Mouse (Mus musculus) heart, embryonic 15.5 days (tissue): Measurements from ENCODE around the gene Serf2. TPM values are rescaled to one million over a fixed set of nuclear protein-coding genes. Genes with fewer than 3 reads are reported as not detected.

ENCODE experiments used
- ATAC-seq: fragments of 200-750 bp; cut with Nextera tagmentation; replicated peaks from 2 replicates; pipeline ENCODE4 v1.8.0; 2017; ENCODE audit warnings: low read depth, moderate TSS enrichment; ENCODE audit not compliant: insufficient number of reproducible peaks, insufficient read depth, low FRiP score
- H3K27ac ChIP-seq: fragments of 300-500 bp; sonication (generic); 2 replicates; pipeline ENCODE4 v1.5.1; 2015; ENCODE audit warnings: mild to moderate bottlenecking, inconsistent platforms
- H3K27me3 ChIP-seq: fragments of 300-500 bp; sonication (generic); 2 replicates; pipeline ENCODE4 v1.6.1; 2015; ENCODE audit warnings: inconsistent platforms
- H3K36me3 ChIP-seq: fragments of 300-500 bp; sonication (generic); 2 replicates; pipeline ENCODE4 v1.6.1; 2015; ENCODE audit warnings: mild to moderate bottlenecking, inconsistent platforms
- H3K4me1 ChIP-seq: fragments of 300-500 bp; sonication (generic); replicated peaks from 2 replicates; pipeline ENCODE4 v1.6.1; 2015; ENCODE audit warnings: inconsistent platforms
- H3K4me2 ChIP-seq: fragments of 300-500 bp; sonication (generic); 2 replicates; pipeline ENCODE4 v1.6.1; 2015; ENCODE audit warnings: inconsistent platforms, mild to moderate bottlenecking, moderate library complexity
- H3K4me3 ChIP-seq: fragments of 300-500 bp; sonication (generic); 2 replicates; pipeline ENCODE4 v1.5.1; 2015; ENCODE audit warnings: mild to moderate bottlenecking, inconsistent platforms
- H3K9ac ChIP-seq: fragments of 300-500 bp; sonication (generic); 2 replicates; pipeline ENCODE4 v1.6.1; 2015; ENCODE audit warnings: mild to moderate bottlenecking, inconsistent platforms
- H3K9me3 ChIP-seq: fragments of 300-500 bp; sonication (generic); replicated peaks from 2 replicates; pipeline ENCODE4 v1.6.1; 2016; ENCODE audit warnings: inconsistent platforms
- WGBS: fragments of 180-500 bp; shearing (Covaris S2); methylation state at CpG from one replicate; pipeline ENCODE4 v1.1.7; 2015; ENCODE audit warnings: mixed read lengths; 5-methylcytosine and 5-hydroxymethylcytosine counted together
- polyA plus RNA-seq: library from polyadenylated mRNA; unstranded; fragments of >200 nt; fragmentation: Nextera tagmentation; extraction: Ambion mirVana; gene quantifications from 2 replicates; pipeline ENCODE4 v1.2.1, GENCODE M21; 2015

Serf2 gene
- polyA plus RNA-seq, 1 experiment from 2014 or later = 549 TPM

DNA sequence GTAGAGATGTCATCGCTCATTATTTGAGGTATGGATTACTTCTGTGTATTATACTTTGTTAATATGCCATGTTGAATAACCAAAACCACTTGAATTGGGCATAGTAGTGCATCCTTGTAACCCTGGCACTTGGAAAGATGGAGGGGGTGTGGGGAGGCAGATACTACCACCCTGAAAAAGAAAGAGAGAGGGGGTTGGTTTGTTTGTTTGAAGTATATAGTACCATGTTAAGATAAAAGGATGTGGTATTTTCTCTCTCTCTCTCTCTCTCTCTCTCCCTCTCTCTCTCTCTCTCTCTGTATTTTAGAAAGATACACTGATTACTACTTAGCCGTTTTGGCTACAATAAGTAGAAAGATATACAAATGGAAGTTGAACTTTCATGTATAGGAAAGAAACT is 23.1 kb upstream of the Serf2 start:
- ATAC-seq = no peak
- H3K9me3 ChIP-seq = no peaks in the 10 kb centered on the region
- H3K27me3 ChIP-seq = no peaks in the 10 kb centered on the region
- H3K4me1 ChIP-seq = no peaks in the 10 kb centered on the region
- H3K4me3 ChIP-seq = no peak overlapping the region
- H3K27ac ChIP-seq = no peak overlapping the region
- H3K4me2 ChIP-seq = no peak overlapping the region
- WGBS = 91% methylated on average over 2 of the region's 2 CpGs
- H3K36me3 ChIP-seq = peaks cover 89% of the 10 kb centered on the region
- no peak overlapping the region for H3K9ac ChIP-seq

DNA sequence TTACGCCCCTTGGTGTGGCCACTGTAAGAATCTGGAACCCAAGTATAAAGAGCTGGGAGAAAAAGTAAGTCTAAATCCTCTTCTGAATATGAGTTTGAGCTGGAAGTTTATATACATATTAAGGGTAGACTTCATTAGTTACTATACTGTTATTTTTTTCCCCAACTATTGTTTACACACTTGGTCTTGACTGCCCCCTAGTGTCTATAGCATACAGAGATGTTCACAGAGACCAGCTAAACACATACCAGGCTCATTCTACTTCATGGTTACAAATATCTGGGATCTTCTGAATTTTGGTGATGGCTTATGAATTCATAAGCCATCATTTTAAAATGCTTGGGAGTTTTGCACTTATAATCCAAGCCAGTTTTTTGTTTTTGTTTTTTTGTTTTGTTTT is 14.1 kb upstream of the Serf2 start:
- H3K4me2 ChIP-seq = no peak overlapping the region
- 92% methylated on average over 1 of the region's 1 CpGs for WGBS

DNA sequence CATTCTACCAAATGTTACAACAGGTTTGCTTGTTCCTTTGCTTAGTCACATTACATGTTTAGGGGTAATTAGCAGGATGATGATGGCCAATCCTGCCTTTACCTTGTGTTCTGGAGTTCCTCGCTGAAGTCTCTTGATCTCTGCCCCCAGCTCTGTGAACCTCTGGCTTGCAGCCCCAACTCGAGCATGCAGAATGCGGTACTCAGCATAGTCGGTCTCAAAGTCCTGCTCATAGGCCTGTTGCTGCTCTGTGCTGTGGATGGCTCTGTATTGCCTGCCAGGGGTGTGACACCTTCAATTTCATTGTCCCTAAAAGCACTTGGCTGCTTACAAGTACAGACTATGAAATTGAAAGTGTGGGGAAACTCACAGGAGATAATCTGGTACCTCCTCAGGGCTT is 9.2 kb upstream of the Serf2 start:
- Histone ChIP-seq H3K27ac (no peak overlapping the region), H3K36me3 (peaks cover 45% of the 10 kb centered on the region), H3K9me3 (no peaks in the 10 kb centered on the region), H3K27me3 (0 out of 2 replicates have a peak, but pooled peaks cover 4% of the 10 kb centered on the region), H3K4me3 (no peak overlapping the region), H3K4me2 (no peak overlapping the region), H3K9ac (no peak overlapping the region), H3K4me1 (peaks cover 16% of the 10 kb centered on the region)
- ATAC-seq = no peak
- 64% methylated on average over 4 of the region's 4 CpGs for WGBS

More for the DNA sequence above, 14.1 kb upstream of the Serf2 start:
- H3K4me1 ChIP-seq = no peaks in the 10 kb centered on the region
- H3K27me3 ChIP-seq = no peaks in the 10 kb centered on the region
- peaks cover 92% of the 10 kb centered on the region for H3K36me3 ChIP-seq
- H3K4me3 ChIP-seq = no peak overlapping the region
- no peaks in the 10 kb centered on the region for H3K9me3 ChIP-seq
- no peak overlapping the region for H3K9ac ChIP-seq
- H3K27ac ChIP-seq = no peak overlapping the region
- no peak for ATAC-seq

DNA sequence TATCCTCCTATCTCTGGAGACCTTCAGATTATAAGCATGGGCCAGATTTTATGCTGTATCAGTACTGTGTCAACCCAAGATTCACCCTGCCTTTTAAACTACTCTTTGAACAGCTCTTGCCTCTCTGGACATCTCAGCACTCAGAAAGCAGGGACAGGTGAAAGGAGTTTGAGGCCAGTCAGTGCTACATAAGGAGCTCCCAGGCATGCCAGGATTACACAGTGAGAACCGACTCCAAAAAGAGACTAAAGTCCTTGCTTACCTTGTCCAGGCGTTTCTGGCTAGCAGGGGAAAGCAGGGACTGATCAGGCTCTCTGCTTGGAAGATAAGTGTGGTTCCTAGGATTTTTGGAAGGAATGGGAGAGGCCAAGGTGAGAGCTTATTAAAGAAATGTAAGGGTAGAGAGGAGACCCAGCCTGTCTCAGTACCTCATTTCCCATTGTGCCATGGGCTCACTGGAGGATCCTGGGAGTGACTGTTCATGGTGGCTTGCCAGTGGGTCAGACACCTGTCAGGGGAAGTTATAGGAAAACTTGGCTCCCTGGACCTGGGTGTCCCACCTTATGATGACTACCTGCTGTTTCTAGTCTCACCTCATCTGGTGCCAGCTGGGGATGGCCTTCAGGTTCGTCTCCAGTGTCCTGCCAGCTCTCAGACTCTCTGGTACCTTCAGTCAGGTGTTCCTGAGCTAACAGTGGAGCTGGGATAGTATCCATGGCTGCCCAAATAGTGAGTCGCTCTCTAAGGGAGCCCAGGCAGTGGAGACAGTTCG is 8.0 kb upstream of the Serf2 start:
- ATAC-seq = no peak

DNA sequence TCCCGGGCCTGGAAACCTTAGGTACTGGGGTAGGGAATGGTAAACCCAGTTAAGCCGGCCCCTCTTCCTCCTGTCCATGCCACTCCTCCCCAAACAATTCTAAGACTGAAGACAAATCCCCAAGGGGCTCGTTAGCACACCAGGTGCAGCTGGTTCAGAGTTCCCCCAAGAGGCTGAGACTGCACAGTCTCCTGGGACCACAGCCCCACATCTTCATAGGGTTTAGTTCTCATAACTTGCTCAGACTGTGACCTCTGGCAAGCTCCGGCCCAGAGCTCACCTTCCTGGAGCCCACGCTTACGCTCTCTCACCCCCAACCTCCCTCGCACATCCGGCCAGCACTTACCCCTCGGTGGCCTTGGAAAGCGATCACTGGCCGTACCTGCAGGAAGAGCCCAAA is 7.2 kb upstream of the Serf2 start:
- 6% methylated on average over 11 of the region's 11 CpGs for WGBS

More for the DNA sequence above, 8.0 kb upstream of the Serf2 start:
- Histone ChIP-seq H3K36me3 (peaks cover 33% of the 10 kb centered on the region), H3K4me3 (no peak overlapping the region), H3K27me3 (0 out of 2 replicates have a peak, but pooled peaks cover 4% of the 10 kb centered on the region), H3K9me3 (no peaks in the 10 kb centered on the region), H3K9ac (no peak overlapping the region), H3K27ac (no peak overlapping the region), H3K4me1 (peaks cover 16% of the 10 kb centered on the region), H3K4me2 (0 out of 2 replicates have a peak overlapping the region, but pooled peaks have one; percentile 87)
- 50% methylated on average over 5 of the region's 5 CpGs for WGBS

DNA sequence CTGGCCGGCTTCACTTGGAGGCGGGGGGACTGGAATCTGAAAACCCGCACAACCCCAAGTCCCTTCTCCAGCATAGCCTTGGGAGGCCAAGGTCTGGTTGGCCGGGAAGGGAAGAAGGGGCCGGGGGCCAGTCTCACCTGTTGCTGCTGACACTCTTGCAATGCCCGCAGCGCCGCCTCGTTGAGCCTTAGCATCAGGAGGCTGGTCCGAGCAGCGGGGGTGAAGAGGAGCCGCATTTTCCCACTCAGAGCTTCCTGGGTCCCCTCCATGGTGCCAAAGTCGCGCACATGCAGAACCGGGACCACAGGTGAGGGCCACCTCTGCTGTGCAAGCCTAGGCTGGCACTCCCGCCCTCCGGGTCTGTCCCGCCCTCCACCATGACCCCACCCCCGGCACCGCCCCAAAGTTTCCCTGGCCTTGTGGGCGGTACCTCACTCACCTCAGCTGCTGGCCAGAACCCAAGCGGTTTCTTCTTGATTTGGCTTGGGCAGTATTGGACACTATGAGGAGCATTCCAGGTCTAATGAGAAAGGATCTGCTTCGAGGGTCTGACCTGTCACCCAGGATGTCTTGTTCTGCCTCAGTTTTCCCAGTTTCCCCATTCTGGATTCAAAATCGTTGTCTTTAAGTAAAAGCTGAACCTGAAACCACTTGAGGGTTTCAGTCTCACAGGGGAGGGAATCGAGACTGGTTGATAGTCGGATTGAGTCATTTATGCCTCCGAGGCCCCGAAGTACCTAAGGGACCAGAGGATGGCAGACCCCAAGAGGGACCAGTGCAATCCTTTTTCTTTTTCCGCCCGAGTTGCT is 6.5 kb upstream of the Serf2 start:
- Histone ChIP-seq H3K27ac (no peak overlapping the region), H3K9ac (peak overlapping the region; percentile 57), H3K4me1 (peaks cover 16% of the 10 kb centered on the region), H3K36me3 (peaks cover 20% of the 10 kb centered on the region), H3K4me3 (peak overlapping the region; percentile 53), H3K9me3 (no peaks in the 10 kb centered on the region), H3K27me3 (0 out of 2 replicates have a peak, but pooled peaks cover 4% of the 10 kb centered on the region), H3K4me2 (peak overlapping the region; percentile 87)
- ATAC-seq = peak; percentile 71
- WGBS = 2% methylated on average over 29 of the region's 30 CpGs

More for the DNA sequence above, 7.2 kb upstream of the Serf2 start:
- H3K4me2 ChIP-seq = peak overlapping the region; percentile 87
- peak overlapping the region; percentile 53 for H3K4me3 ChIP-seq
- peak overlapping the region; percentile 57 for H3K9ac ChIP-seq
- peaks cover 26% of the 10 kb centered on the region for H3K36me3 ChIP-seq
- 0 out of 2 replicates have a peak, but pooled peaks cover 4% of the 10 kb centered on the region for H3K27me3 ChIP-seq
- peaks cover 16% of the 10 kb centered on the region for H3K4me1 ChIP-seq
- H3K9me3 ChIP-seq = no peaks in the 10 kb centered on the region
- H3K27ac ChIP-seq = no peak overlapping the region
- no peak for ATAC-seq

DNA sequence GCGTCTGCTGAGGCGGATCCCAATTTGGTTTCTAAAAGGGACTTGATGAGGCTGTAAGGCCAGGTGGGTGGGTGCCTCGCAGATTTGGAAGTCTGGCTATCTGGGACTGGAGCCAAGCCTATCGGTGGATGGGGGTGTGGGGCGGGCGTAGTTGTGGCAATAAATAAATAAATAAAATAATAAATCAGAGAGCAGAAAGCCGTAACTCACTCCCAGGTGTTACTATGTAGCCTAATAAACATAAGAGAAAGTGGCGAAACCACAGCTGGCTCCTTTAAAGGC is 6.0 kb upstream of the Serf2 start:
- peak overlapping the region; percentile 57 for H3K9ac ChIP-seq
- 12% methylated on average over 8 of the region's 8 CpGs for WGBS
- no peak overlapping the region for H3K27ac ChIP-seq

DNA sequence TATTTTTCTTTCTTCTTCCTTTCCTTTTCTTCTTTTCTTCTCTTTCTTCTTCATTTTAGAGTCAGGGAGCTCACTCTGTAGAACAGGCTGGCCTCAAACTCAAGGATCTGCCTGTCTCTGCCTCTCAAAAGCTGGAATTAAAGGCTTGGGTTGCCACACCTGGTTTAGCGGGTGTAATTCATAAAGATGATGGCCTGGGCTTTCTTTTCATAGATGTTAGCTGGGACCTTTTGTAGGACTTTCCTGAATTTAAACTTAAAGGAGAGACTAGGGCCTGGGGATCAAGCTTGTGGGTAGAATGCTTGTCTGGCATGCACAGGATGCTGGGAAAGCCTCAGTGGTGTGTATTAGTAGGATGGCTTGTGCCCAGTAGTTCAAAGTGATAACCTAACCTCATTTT is 4.8 kb upstream of the Serf2 start, which contains the start of gene Ell3:
TSS of gene Ell3 (minus strand) at position 101 of the 400 bp plus-strand sequence.
- peak within 1 kb of the TSS; percentile 87 for H3K4me2 ChIP-seq
- H3K4me3 ChIP-seq = peak within 1 kb of the TSS; percentile 53
- H3K9me3 ChIP-seq = no peaks in the 10 kb centered on the region
- ATAC-seq = no peak
- H3K27me3 ChIP-seq = 0 out of 2 replicates have a peak, but pooled peaks cover 4% of the 10 kb centered on the region
- H3K27ac ChIP-seq = no peak within 1 kb of the TSS
- peaks cover 4% of the 10 kb centered on the region for H3K36me3 ChIP-seq
- 88% methylated on average over 1 of the region's 1 CpGs for WGBS
- peak within 1 kb of the TSS; percentile 57; the same call in 1 of the 2 replicates for H3K9ac ChIP-seq
- H3K4me1 ChIP-seq = peaks cover 21% of the 10 kb centered on the region

More for the DNA sequence above, 6.0 kb upstream of the Serf2 start:
- peak overlapping the region; percentile 53 for H3K4me3 ChIP-seq
- ATAC-seq = no peak
- peaks cover 14% of the 10 kb centered on the region for H3K36me3 ChIP-seq
- peak overlapping the region; percentile 87 for H3K4me2 ChIP-seq
- no peaks in the 10 kb centered on the region for H3K9me3 ChIP-seq
- peaks cover 20% of the 10 kb centered on the region for H3K4me1 ChIP-seq
- 0 out of 2 replicates have a peak, but pooled peaks cover 4% of the 10 kb centered on the region for H3K27me3 ChIP-seq

DNA sequence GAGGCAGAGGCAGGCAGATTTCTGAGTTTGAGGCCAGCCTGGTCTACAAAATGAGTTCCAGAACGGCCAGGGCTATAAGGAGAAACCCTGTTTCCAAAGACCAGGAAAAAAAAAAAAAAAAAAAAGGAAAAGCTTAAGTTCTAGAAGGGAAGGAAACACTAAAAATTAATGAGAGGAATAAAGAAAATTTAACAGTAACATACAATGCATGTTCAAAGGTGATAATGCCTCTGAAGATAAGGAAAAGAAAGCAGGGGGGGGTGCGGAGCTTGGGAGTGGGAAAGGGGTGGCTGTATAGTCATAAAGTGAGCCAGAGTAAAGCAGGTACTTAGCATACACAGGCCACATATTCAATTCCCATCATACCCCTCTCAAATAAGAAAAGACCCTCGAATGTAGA is 3.9 kb upstream of the Serf2 start:
- WGBS = 82% methylated on average over 3 of the region's 3 CpGs
- no peak overlapping the region for H3K9ac ChIP-seq
- no peak overlapping the region for H3K4me2 ChIP-seq
- H3K27ac ChIP-seq = no peak overlapping the region
- no peaks in the 10 kb centered on the region for H3K9me3 ChIP-seq
- no peak for ATAC-seq
- peaks cover 21% of the 10 kb centered on the region for H3K4me1 ChIP-seq
- 0 out of 2 replicates have a peak, but pooled peaks cover 4% of the 10 kb centered on the region for H3K27me3 ChIP-seq
- H3K4me3 ChIP-seq = no peak overlapping the region
- H3K36me3 ChIP-seq = no peaks in the 10 kb centered on the region

DNA sequence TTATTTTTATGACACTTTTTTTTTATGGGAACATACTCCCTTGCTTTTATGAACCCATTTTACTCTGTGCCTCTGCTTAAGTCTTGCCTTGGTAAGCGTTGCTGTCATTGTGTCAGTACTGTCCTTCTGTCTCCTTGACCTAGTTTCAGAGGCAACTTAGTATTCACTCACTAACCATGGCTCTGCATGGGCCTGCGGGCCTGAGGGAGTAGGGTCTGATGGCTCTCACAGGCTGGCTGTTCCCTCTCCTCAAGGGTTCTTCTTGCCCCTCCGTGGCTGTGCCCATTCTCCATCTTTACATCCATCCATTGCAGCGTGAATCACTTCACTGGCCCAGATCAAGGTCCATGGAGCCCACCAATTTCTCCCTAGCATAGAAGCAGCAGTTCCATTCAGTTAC is 2.5 kb upstream of the Serf2 start:
- 0 out of 2 replicates have a peak, but pooled peaks cover under 1% of the 10 kb centered on the region for H3K27me3 ChIP-seq
- WGBS = 75% methylated on average over 4 of the region's 4 CpGs
- H3K4me2 ChIP-seq = no peak overlapping the region
- no peak overlapping the region for H3K4me3 ChIP-seq
- peaks cover under 1% of the 10 kb centered on the region for H3K36me3 ChIP-seq
- no peak for ATAC-seq
- no peak overlapping the region for H3K9ac ChIP-seq
- peaks cover 33% of the 10 kb centered on the region for H3K4me1 ChIP-seq
- H3K9me3 ChIP-seq = no peaks in the 10 kb centered on the region
- no peak overlapping the region for H3K27ac ChIP-seq

DNA sequence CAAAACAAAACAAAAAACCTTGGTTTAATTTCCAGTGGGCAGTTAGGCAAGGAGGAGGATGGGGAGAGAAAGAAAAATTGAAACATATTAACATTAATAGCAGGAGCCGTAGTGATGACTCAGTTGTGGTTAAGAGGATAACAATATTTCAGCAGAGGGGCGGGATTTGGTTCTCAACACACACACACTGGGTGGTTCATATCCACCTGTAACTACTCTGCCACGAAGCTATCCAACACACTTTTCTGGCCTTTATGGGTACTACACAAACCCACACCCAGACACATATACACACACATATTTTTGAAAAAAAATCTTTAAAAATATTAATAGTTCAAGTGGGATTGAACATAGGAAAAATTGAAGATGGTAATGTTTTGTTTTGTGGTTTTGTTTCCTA is 2.0 kb upstream of the Serf2 start:
- Histone ChIP-seq H3K4me3 (no peak overlapping the region), H3K4me1 (peaks cover 30% of the 10 kb centered on the region), H3K9me3 (no peaks in the 10 kb centered on the region), H3K27ac (no peak overlapping the region), H3K36me3 (peaks cover 3% of the 10 kb centered on the region), H3K9ac (no peak overlapping the region), H3K4me2 (no peak overlapping the region), H3K27me3 (no peaks in the 10 kb centered on the region)
- WGBS = 85% methylated on average over 3 of the region's 3 CpGs
- no peak for ATAC-seq
